ENCODE assay signal across 27 mouse cellular contexts in the genomic region with DNA sequence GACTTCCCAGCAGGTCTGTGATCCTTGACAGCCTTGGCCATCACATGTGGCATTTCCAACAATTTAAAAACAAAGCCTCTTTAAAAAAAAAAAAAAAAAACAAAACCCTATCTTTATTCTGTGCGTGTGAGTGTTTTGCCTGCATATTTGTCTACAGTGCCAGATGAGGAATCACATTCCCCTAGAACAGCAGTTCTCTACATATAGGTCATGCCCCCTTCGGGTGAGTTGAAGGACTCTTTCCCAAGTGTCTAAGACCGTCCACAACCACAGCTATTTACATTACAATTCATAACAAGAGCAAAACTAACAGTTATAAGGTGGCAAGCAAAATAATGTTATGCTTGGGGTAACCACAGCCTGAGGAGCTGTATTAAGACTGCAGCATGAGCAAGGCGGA.
"Had no signal": no experiment of that assay in that cellular context is flagged by ENCODE, and none has a peak within 500 bp of the region (broad histone marks: within the 10 kb centered on the region; RNA-seq: fewer than 3 reads in every experiment).

No protein-coding gene starts in this region.

- H3K27ac ChIP-seq: embryonic facial prominence, embryonic 10.5 days; embryonic facial prominence, embryonic 12.5 days; embryonic facial prominence, embryonic 13.5 days; embryonic facial prominence, embryonic 15.5 days; forebrain, embryonic 10.5 days; forebrain, embryonic 12.5 days; forebrain, embryonic 13.5 days; forebrain, embryonic 15.5 days; gastrocnemius, adult 2 months had no signal

- H3K9ac ChIP-seq: embryonic facial prominence, embryonic 12.5 days; embryonic facial prominence, embryonic 13.5 days; embryonic facial prominence, embryonic 15.5 days; forebrain, embryonic 12.5 days; forebrain, embryonic 13.5 days; forebrain, embryonic 15.5 days; forebrain, postnatal 0 days had no signal

- ATAC-seq: forebrain, embryonic 13.5 days; forebrain, embryonic 14.5 days; forebrain, embryonic 15.5 days; forebrain, embryonic 16.5 days; forebrain, postnatal 0 days had no signal

- H3K27me3 ChIP-seq: embryonic facial prominence, embryonic 12.5 days; embryonic facial prominence, embryonic 13.5 days; embryonic facial prominence, embryonic 15.5 days; forebrain, embryonic 12.5 days; forebrain, embryonic 13.5 days; forebrain, embryonic 15.5 days had no signal

- H3K4me1 ChIP-seq: embryonic facial prominence, embryonic 10.5 days; embryonic facial prominence, embryonic 12.5 days; embryonic facial prominence, embryonic 13.5 days; embryonic facial prominence, embryonic 15.5 days; forebrain, embryonic 10.5 days; forebrain, embryonic 12.5 days; forebrain, embryonic 13.5 days; forebrain, embryonic 15.5 days had no signal

- H3K9me3 ChIP-seq: embryonic facial prominence, embryonic 15.5 days; forebrain, embryonic 12.5 days; forebrain, embryonic 13.5 days; forebrain, embryonic 15.5 days had no signal

- DNase-seq: cerebellum, adult 18-20 months; cerebellum, adult 2 months; cerebellum, adult 8-10 months; cerebellum, adult 9-10 months; cerebellum, adult 9-11 months; cerebellum, postnatal 10 days; cerebellum, postnatal 14 days; cerebellum, postnatal 25 days; cerebellum, postnatal 36 days; embryo, embryonic 11 days; forebrain, postnatal 0 days; gastrocnemius, adult 2 months; gastrocnemius, postnatal 10 days; gastrocnemius, postnatal 14 days; gastrocnemius, postnatal 25 days; gastrocnemius, postnatal 36 days had no signal

- H3K4me2 ChIP-seq: embryonic facial prominence, embryonic 12.5 days; embryonic facial prominence, embryonic 13.5 days; embryonic facial prominence, embryonic 15.5 days; forebrain, embryonic 12.5 days; forebrain, embryonic 13.5 days; forebrain, embryonic 15.5 days had no signal

- H3K4me3 ChIP-seq: embryonic facial prominence, embryonic 10.5 days; embryonic facial prominence, embryonic 12.5 days; embryonic facial prominence, embryonic 13.5 days; embryonic facial prominence, embryonic 15.5 days; erythroblast, embryonic 14.5 days; forebrain, embryonic 10.5 days; forebrain, embryonic 12.5 days; forebrain, embryonic 13.5 days; forebrain, embryonic 15.5 days; gastrocnemius, adult 2 months had no signal
